Mouse (Mus musculus): Measurements from ENCODE around the gene Rps8. TPM values are rescaled to one million over a fixed set of nuclear protein-coding genes. Genes with fewer than 3 reads are reported as not detected.
"Not testable (repeated sequence)": the region's sequence is repeated elsewhere in the genome, so short reads cannot be mapped to it uniquely, and the experiment has no call there.

Rps8 gene
- polyA plus RNA-seq, 1 experiment from 2014 or later: 809 TPM

- peak overlapping the region; percentile 70 for H3K9ac ChIP-seq (ENCODE audit: low read length)
- H3K27me3 ChIP-seq (ENCODE audit: control insufficient read depth, insufficient read depth, low read length): no peaks in the 10 kb centered on the region
- no peaks in the 10 kb centered on the region for H3K4me1 ChIP-seq (replicated peaks; ENCODE audit: control insufficient read depth, insufficient read depth)
- ATAC-seq (ENCODE audit: low FRiP score, low TSS enrichment) (peak; percentile 89), DNase-seq (ENCODE audit: low spot score) (no peak)
- peak overlapping the region; percentile 39 for H3K4me3 ChIP-seq (ENCODE audit: low read depth, low read length)
- peak overlapping the region; percentile 82 for H3K27ac ChIP-seq (replicated peaks)
- H3K9me3 ChIP-seq (ENCODE audit: control insufficient read depth, low read length): no peaks in the 10 kb centered on the region
- 2% methylated on average over 9 of the region's 9 CpGs for WGBS
- peak; percentile 24 for TF ChIP-seq EP300 (optimal IDR thresholded peaks at IDR 0.05)
- no peak for TF ChIP-seq CTCF (IDR thresholded peaks at IDR 0.05; ENCODE audit: low read depth)
- no peaks in the 10 kb centered on the region for H3K36me3 ChIP-seq (ENCODE audit: control insufficient read depth, insufficient read depth, low read length)
- H3K4me2 ChIP-seq (replicated peaks; ENCODE audit: low read depth): peak overlapping the region; percentile 57; the same call in 1 of the 2 replicates
Observed at GRCm38 (mm10) chr4:117189856-117190543, 34.0 kb upstream of the Rps8 start.

- TF ChIP-seq CTCF (IDR thresholded peaks at IDR 0.05; ENCODE audit: low read depth) (peak; percentile 88), EP300 (optimal IDR thresholded peaks at IDR 0.05) (peak; percentile 79)
- no peaks in the 10 kb centered on the region for H3K9me3 ChIP-seq (ENCODE audit: control insufficient read depth, low read length)
- peak overlapping the region; percentile 39 for H3K4me3 ChIP-seq (ENCODE audit: low read depth, low read length)
- H3K4me1 ChIP-seq (replicated peaks; ENCODE audit: control insufficient read depth, insufficient read depth): no peaks in the 10 kb centered on the region
- ATAC-seq (ENCODE audit: low FRiP score, low TSS enrichment) (peak; percentile 80), DNase-seq (ENCODE audit: low spot score) (peak; percentile 85)
- peak overlapping the region; percentile 82 for H3K27ac ChIP-seq (replicated peaks)
- no peaks in the 10 kb centered on the region for H3K36me3 ChIP-seq (ENCODE audit: control insufficient read depth, insufficient read depth, low read length)
- peak overlapping the region; percentile 70 for H3K9ac ChIP-seq (ENCODE audit: low read length)
- no peaks in the 10 kb centered on the region for H3K27me3 ChIP-seq (ENCODE audit: control insufficient read depth, insufficient read depth, low read length)
- H3K4me2 ChIP-seq (replicated peaks; ENCODE audit: low read depth): peak overlapping the region; percentile 57
- under 1% methylated on average over 16 of the region's 16 CpGs for WGBS
Observed at GRCm38 (mm10) chr4:117189382-117189855, 33.4 kb upstream of the Rps8 start.

- peak overlapping the region; percentile 82 for H3K27ac ChIP-seq (replicated peaks)
- H3K9me3 ChIP-seq (ENCODE audit: control insufficient read depth, low read length): no peaks in the 10 kb centered on the region
- ATAC-seq (ENCODE audit: low FRiP score, low TSS enrichment) (no peak), DNase-seq (ENCODE audit: low spot score) (no peak)
- H3K4me3 ChIP-seq (ENCODE audit: low read depth, low read length): peak overlapping the region; percentile 39
- no peaks in the 10 kb centered on the region for H3K36me3 ChIP-seq (ENCODE audit: control insufficient read depth, insufficient read depth, low read length)
- no peaks in the 10 kb centered on the region for H3K4me1 ChIP-seq (replicated peaks; ENCODE audit: control insufficient read depth, insufficient read depth)
- peak overlapping the region; percentile 57 for H3K4me2 ChIP-seq (replicated peaks; ENCODE audit: low read depth)
- peak overlapping the region; percentile 70 for H3K9ac ChIP-seq (ENCODE audit: low read length)
- 53% methylated on average over 3 of the region's 3 CpGs for WGBS
- TF ChIP-seq CTCF (IDR thresholded peaks at IDR 0.05; ENCODE audit: low read depth): no peak
- TF ChIP-seq EP300 (optimal IDR thresholded peaks at IDR 0.05): no peak
- H3K27me3 ChIP-seq (ENCODE audit: control insufficient read depth, insufficient read depth, low read length): no peaks in the 10 kb centered on the region
Observed at GRCm38 (mm10) chr4:117188969-117189368, 32.9 kb upstream of the Rps8 start.

- H3K27me3 ChIP-seq (ENCODE audit: control insufficient read depth, insufficient read depth, low read length); H3K9me3 ChIP-seq (ENCODE audit: control insufficient read depth, low read length); H3K27ac ChIP-seq (replicated peaks); ATAC-seq (ENCODE audit: low FRiP score, low TSS enrichment); H3K36me3 ChIP-seq (ENCODE audit: control insufficient read depth, insufficient read depth, low read length); DNase-seq (ENCODE audit: low spot score); H3K4me1 ChIP-seq (replicated peaks; ENCODE audit: control insufficient read depth, insufficient read depth): not testable (repeated sequence)
- Histone ChIP-seq H3K4me3 (ENCODE audit: low read depth, low read length) (peak overlapping the region; percentile 58), H3K9ac (ENCODE audit: low read length) (peak overlapping the region; percentile 45; the same call in 1 of the 2 replicates), H3K4me2 (replicated peaks; ENCODE audit: low read depth) (peak overlapping the region; percentile 83)
- 10% methylated on average over 9 of the region's 9 CpGs for WGBS
Observed at GRCm38 (mm10) chr4:117182759-117183096, 26.7 kb upstream of the Rps8 start.

- Histone ChIP-seq H3K36me3 (ENCODE audit: control insufficient read depth, insufficient read depth, low read length) (no peaks in the 10 kb centered on the region; the same call in 1 of the 2 replicates), H3K9ac (ENCODE audit: low read length) (peak within 1 kb of the TSS; percentile 47), H3K9me3 (ENCODE audit: control insufficient read depth, low read length) (no peaks in the 10 kb centered on the region), H3K4me2 (replicated peaks; ENCODE audit: low read depth) (peak within 1 kb of the TSS; percentile 83), H3K4me3 (ENCODE audit: low read depth, low read length) (peak within 1 kb of the TSS; percentile 58), H3K27me3 (ENCODE audit: control insufficient read depth, insufficient read depth, low read length) (no peaks in the 10 kb centered on the region), H3K4me1 (replicated peaks; ENCODE audit: control insufficient read depth, insufficient read depth) (no peaks in the 10 kb centered on the region), H3K27ac (replicated peaks) (peak within 1 kb of the TSS; percentile 35; the same call in 1 of the 2 replicates)
- peak; percentile 93 for DNase-seq (ENCODE audit: low spot score)
- ATAC-seq (ENCODE audit: low FRiP score, low TSS enrichment): peak; percentile 97
- under 1% methylated on average over 41 of the region's 42 CpGs for WGBS
- TF ChIP-seq CTCF (IDR thresholded peaks at IDR 0.05; ENCODE audit: low read depth) (no peak), EP300 (optimal IDR thresholded peaks at IDR 0.05) (no peak)
Observed at GRCm38 (mm10) chr4:117181863-117182758, 26.1 kb upstream of the Rps8 start, which contains the start of gene Kif2c. Gene Kif2c (minus strand): TSS chr4:117182639.
